Mouse (Mus musculus) mammary gland, adult 2 months (tissue): ENCODE results near the gene Ocel1. TPM values are rescaled to one million over a fixed set of nuclear protein-coding genes. Genes with fewer than 3 reads are reported as not detected.

Source experiments
- polyA plus RNA-seq: library from polyadenylated mRNA; depleted of rRNA; stranded (reverse); fragments of >200 nt; gene quantifications from 2 replicates; pipeline ENCODE4 v1.2.3, GENCODE M21; 2012; ENCODE audit warnings: low replicate concordance; rRNA removed

Ocel1 gene
- 13.0 and 27.0 TPM in 2 replicates for polyA plus RNA-seq

GRCm38 (mm10) chr8:71371236-71371848, at the start of gene Ocel1:
Gene Ocel1 (plus strand): TSS chr8:71371298.

GRCm38 (mm10) chr8:71366771-71367528, 4.1 kb upstream of the Ocel1 start, which contains the start of gene Use1:
Gene Use1 (plus strand): TSS chr8:71366848.

GRCm38 (mm10) chr8:71381421-71381970, 10.4 kb downstream of the Ocel1 start, which contains the start of gene Nr2f6:
Gene Nr2f6 (minus strand): TSS chr8:71381960.

GRCm38 (mm10) chr8:71395629-71396028, 24.5 kb downstream of the Ocel1 start, which contains the start of gene Ushbp1:
Gene Ushbp1 (minus strand): TSS chr8:71395802.

GRCm38 (mm10) chr8:71396639-71397305, 25.7 kb downstream of the Ocel1 start, which contains the start of gene Babam1:
Gene Babam1 (plus strand): TSS chr8:71396861.

GRCm38 (mm10) chr8:71405401-71406098, 34.5 kb downstream of the Ocel1 start, which contains the start of gene Ankle1:
Gene Ankle1 (plus strand): TSS chr8:71406010.

Other genes starting within 250 kb of the Ocel1 start
- 24.5 and 47.1 TPM in 2 replicates for gene Myo9b, start 98.6 kb upstream of the Ocel1 start, polyA plus RNA-seq
- 5.6 and 6.6 TPM in 2 replicates for gene Haus8, start 98.4 kb upstream of the Ocel1 start, polyA plus RNA-seq
- 109 and 116 TPM in 2 replicates for gene Use1, start 4.5 kb upstream of the Ocel1 start, polyA plus RNA-seq
- 95.9 and 259 TPM in 2 replicates for gene Nr2f6, start 10.7 kb downstream of the Ocel1 start, polyA plus RNA-seq
- gene Ushbp1, start 24.5 kb downstream of the Ocel1 start, polyA plus RNA-seq = 70.7 and 71.1 TPM in 2 replicates
- 123 and 158 TPM in 2 replicates for gene Babam1, start 25.6 kb downstream of the Ocel1 start, polyA plus RNA-seq
- 1.8 and 3.0 TPM in 2 replicates for gene Ankle1, start 34.7 kb downstream of the Ocel1 start, polyA plus RNA-seq
- gene Abhd8, start 92.4 kb downstream of the Ocel1 start, polyA plus RNA-seq = 39.7 and 88.0 TPM in 2 replicates
- 109 and 185 TPM in 2 replicates for gene Mrpl34, start 93.7 kb downstream of the Ocel1 start, polyA plus RNA-seq
- gene Dda1, start 97.9 kb downstream of the Ocel1 start, polyA plus RNA-seq = 103 and 108 TPM in 2 replicates
- gene Ano8, start 114.7 kb downstream of the Ocel1 start, polyA plus RNA-seq = 20.8 and 48.1 TPM in 2 replicates
- 27.0 and 51.9 TPM in 2 replicates for gene Gtpbp3, start 116.8 kb downstream of the Ocel1 start, polyA plus RNA-seq
- 191 and 472 TPM in 2 replicates for gene Plvap, start 140.5 kb downstream of the Ocel1 start, polyA plus RNA-seq
- 0.23 TPM in 1 of 2 replicates, not detected in the other for gene Ccdc194, start 154.4 kb downstream of the Ocel1 start, polyA plus RNA-seq
- 243 and 517 TPM in 2 replicates for gene Bst2, start 166.2 kb downstream of the Ocel1 start, polyA plus RNA-seq
- 101 and 186 TPM in 2 replicates for gene Mvb12a, start 171.6 kb downstream of the Ocel1 start, polyA plus RNA-seq
- gene Tmem221, start 187.6 kb downstream of the Ocel1 start, polyA plus RNA-seq = 3.2 and 6.8 TPM in 2 replicates
- 0.63 and 0.92 TPM in 2 replicates for gene Nxnl1, start 195.3 kb downstream of the Ocel1 start, polyA plus RNA-seq
- gene Slc27a1, start 197.6 kb downstream of the Ocel1 start, polyA plus RNA-seq = 854 and 1,064 TPM in 2 replicates
- 137 and 341 TPM in 2 replicates for gene Pgls, start 220.9 kb downstream of the Ocel1 start, polyA plus RNA-seq
- 7.2 and 22.1 TPM in 2 replicates for gene Fam129c, start 226.3 kb downstream of the Ocel1 start, polyA plus RNA-seq
- gene Colgalt1, start 239.7 kb downstream of the Ocel1 start, polyA plus RNA-seq = 159 and 238 TPM in 2 replicates